Mouse (Mus musculus): ENCODE results near the gene Abca13. TPM values are rescaled to one million over a fixed set of nuclear protein-coding genes. Genes with fewer than 3 reads are reported as not detected.

Abca13 gene
- total RNA-seq, 1 experiment from 2014 or later = 5.6 TPM

GRCm38 (mm10) chr11:9601096-9601495 lies 409.4 kb downstream of the Abca13 start:
- ATAC-seq (replicated peaks in 1 of 2; ENCODE audit: insufficient read depth in 1 of 2, low FRiP score in 2 of 2, low TSS enrichment in 1 of 2, low read depth in 1 of 2, poor library complexity in 2 of 2, severe bottlenecking in 2 of 2) = no peak

- no peak for ATAC-seq (replicated peaks in 1 of 2; ENCODE audit: insufficient read depth in 1 of 2, low FRiP score in 2 of 2, low TSS enrichment in 1 of 2, low read depth in 1 of 2, poor library complexity in 2 of 2, severe bottlenecking in 2 of 2)
Observed at GRCm38 (mm10) chr11:9602137-9602536, 410.4 kb downstream of the Abca13 start.

- ATAC-seq (replicated peaks in 1 of 2; ENCODE audit: insufficient read depth in 1 of 2, low FRiP score in 2 of 2, low TSS enrichment in 1 of 2, low read depth in 1 of 2, poor library complexity in 2 of 2, severe bottlenecking in 2 of 2) = no peak
Observed at GRCm38 (mm10) chr11:9608249-9608648, 416.5 kb downstream of the Abca13 start.

GRCm38 (mm10) chr11:9609075-9609474 lies 417.3 kb downstream of the Abca13 start:
- ATAC-seq (replicated peaks in 1 of 2; ENCODE audit: insufficient read depth in 1 of 2, low FRiP score in 2 of 2, low TSS enrichment in 1 of 2, low read depth in 1 of 2, poor library complexity in 2 of 2, severe bottlenecking in 2 of 2) = no peak

- ATAC-seq (replicated peaks in 1 of 2; ENCODE audit: insufficient read depth in 1 of 2, low FRiP score in 2 of 2, low TSS enrichment in 1 of 2, low read depth in 1 of 2, poor library complexity in 2 of 2, severe bottlenecking in 2 of 2) = peak; percentile 56 to 66; a peak in 3 of 4 replicates
Observed at GRCm38 (mm10) chr11:9616133-9616532, 424.4 kb downstream of the Abca13 start.

- ATAC-seq (replicated peaks in 1 of 2; ENCODE audit: insufficient read depth in 1 of 2, low FRiP score in 2 of 2, low TSS enrichment in 1 of 2, low read depth in 1 of 2, poor library complexity in 2 of 2, severe bottlenecking in 2 of 2) = no peak
Observed at GRCm38 (mm10) chr11:9616665-9617064, 424.9 kb downstream of the Abca13 start.

- ATAC-seq (replicated peaks in 1 of 2; ENCODE audit: insufficient read depth in 1 of 2, low FRiP score in 2 of 2, low TSS enrichment in 1 of 2, low read depth in 1 of 2, poor library complexity in 2 of 2, severe bottlenecking in 2 of 2) = no peak
Observed at GRCm38 (mm10) chr11:9619986-9620385, 428.2 kb downstream of the Abca13 start.

- no peak for ATAC-seq (replicated peaks in 1 of 2; ENCODE audit: insufficient read depth in 1 of 2, low FRiP score in 2 of 2, low TSS enrichment in 1 of 2, low read depth in 1 of 2, poor library complexity in 2 of 2, severe bottlenecking in 2 of 2)
Observed at GRCm38 (mm10) chr11:9622888-9623287, 431.1 kb downstream of the Abca13 start.

- ATAC-seq (replicated peaks in 1 of 2; ENCODE audit: insufficient read depth in 1 of 2, low FRiP score in 2 of 2, low TSS enrichment in 1 of 2, low read depth in 1 of 2, poor library complexity in 2 of 2, severe bottlenecking in 2 of 2) = no peak
Observed at GRCm38 (mm10) chr11:9624753-9625152, 433.0 kb downstream of the Abca13 start.

GRCm38 (mm10) chr11:9625812-9626211 lies 434.1 kb downstream of the Abca13 start:
- no peak for ATAC-seq (replicated peaks in 1 of 2; ENCODE audit: insufficient read depth in 1 of 2, low FRiP score in 2 of 2, low TSS enrichment in 1 of 2, low read depth in 1 of 2, poor library complexity in 2 of 2, severe bottlenecking in 2 of 2)

GRCm38 (mm10) chr11:9647272-9647671 lies 455.5 kb downstream of the Abca13 start:
- no peak for ATAC-seq (replicated peaks in 1 of 2; ENCODE audit: insufficient read depth in 1 of 2, low FRiP score in 2 of 2, low TSS enrichment in 1 of 2, low read depth in 1 of 2, poor library complexity in 2 of 2, severe bottlenecking in 2 of 2)

GRCm38 (mm10) chr11:9647991-9648390 lies 456.2 kb downstream of the Abca13 start:
- no peak for ATAC-seq (replicated peaks in 1 of 2; ENCODE audit: insufficient read depth in 1 of 2, low FRiP score in 2 of 2, low TSS enrichment in 1 of 2, low read depth in 1 of 2, poor library complexity in 2 of 2, severe bottlenecking in 2 of 2)

GRCm38 (mm10) chr11:9666648-9667255 lies 475.0 kb downstream of the Abca13 start:
- ATAC-seq (replicated peaks in 1 of 2; ENCODE audit: insufficient read depth in 1 of 2, low FRiP score in 2 of 2, low TSS enrichment in 1 of 2, low read depth in 1 of 2, poor library complexity in 2 of 2, severe bottlenecking in 2 of 2) = no peak

- ATAC-seq (replicated peaks in 1 of 2; ENCODE audit: insufficient read depth in 1 of 2, low FRiP score in 2 of 2, low TSS enrichment in 1 of 2, low read depth in 1 of 2, poor library complexity in 2 of 2, severe bottlenecking in 2 of 2) = no peak
Observed at GRCm38 (mm10) chr11:9669430-9669829, 477.7 kb downstream of the Abca13 start.

GRCm38 (mm10) chr11:9684952-9685351 lies 493.2 kb downstream of the Abca13 start:
- no peak for ATAC-seq (replicated peaks in 1 of 2; ENCODE audit: insufficient read depth in 1 of 2, low FRiP score in 2 of 2, low TSS enrichment in 1 of 2, low read depth in 1 of 2, poor library complexity in 2 of 2, severe bottlenecking in 2 of 2)

- no peak for ATAC-seq (replicated peaks in 1 of 2; ENCODE audit: insufficient read depth in 1 of 2, low FRiP score in 2 of 2, low TSS enrichment in 1 of 2, low read depth in 1 of 2, poor library complexity in 2 of 2, severe bottlenecking in 2 of 2)
Observed at GRCm38 (mm10) chr11:9705190-9705589, 513.4 kb downstream of the Abca13 start.

GRCm38 (mm10) chr11:9727810-9728490 lies 536.2 kb downstream of the Abca13 start:
- no peak for ATAC-seq (replicated peaks in 1 of 2; ENCODE audit: insufficient read depth in 1 of 2, low FRiP score in 2 of 2, low TSS enrichment in 1 of 2, low read depth in 1 of 2, poor library complexity in 2 of 2, severe bottlenecking in 2 of 2)

GRCm38 (mm10) chr11:9731300-9731699 lies 539.6 kb downstream of the Abca13 start:
- ATAC-seq (replicated peaks in 1 of 2; ENCODE audit: insufficient read depth in 1 of 2, low FRiP score in 2 of 2, low TSS enrichment in 1 of 2, low read depth in 1 of 2, poor library complexity in 2 of 2, severe bottlenecking in 2 of 2) = no peak
